Mouse (Mus musculus): ENCODE data around the gene Ntn5.

DNA sequence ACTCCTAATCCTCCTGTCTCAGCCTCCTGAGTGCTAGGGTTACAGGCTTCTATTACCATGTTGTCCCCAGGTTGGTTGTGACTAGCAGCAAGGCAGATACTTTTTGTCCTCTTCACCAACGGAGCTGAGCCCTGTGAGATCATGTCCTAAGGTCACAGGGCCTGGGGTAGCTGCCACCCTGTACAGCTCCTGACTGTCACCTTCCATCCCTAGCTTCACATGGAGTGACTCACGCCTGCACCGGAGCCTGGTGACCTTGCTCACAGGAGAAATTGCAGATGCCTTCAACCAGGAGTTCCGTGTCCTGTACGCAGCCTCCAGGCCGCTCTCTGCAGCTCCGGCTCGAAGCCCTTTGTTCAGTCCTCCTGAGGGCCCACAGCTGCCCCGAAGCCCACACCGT is 42.6 kb downstream of the Ntn5 start:
- no peak for TF ChIP-seq POLR2A (IDR thresholded peaks at IDR 0.05; ENCODE audit: control insufficient read depth, extremely low read depth, insufficient read depth, low read length, poor library complexity)
- TF ChIP-seq CTCF (IDR thresholded peaks at IDR 0.05; ENCODE audit: borderline replicate concordance, control insufficient read depth, extremely low read depth, insufficient read depth, low read length, poor library complexity) = no peak
